ENCODE assay signal across 7 mouse cellular contexts in the genomic region with DNA sequence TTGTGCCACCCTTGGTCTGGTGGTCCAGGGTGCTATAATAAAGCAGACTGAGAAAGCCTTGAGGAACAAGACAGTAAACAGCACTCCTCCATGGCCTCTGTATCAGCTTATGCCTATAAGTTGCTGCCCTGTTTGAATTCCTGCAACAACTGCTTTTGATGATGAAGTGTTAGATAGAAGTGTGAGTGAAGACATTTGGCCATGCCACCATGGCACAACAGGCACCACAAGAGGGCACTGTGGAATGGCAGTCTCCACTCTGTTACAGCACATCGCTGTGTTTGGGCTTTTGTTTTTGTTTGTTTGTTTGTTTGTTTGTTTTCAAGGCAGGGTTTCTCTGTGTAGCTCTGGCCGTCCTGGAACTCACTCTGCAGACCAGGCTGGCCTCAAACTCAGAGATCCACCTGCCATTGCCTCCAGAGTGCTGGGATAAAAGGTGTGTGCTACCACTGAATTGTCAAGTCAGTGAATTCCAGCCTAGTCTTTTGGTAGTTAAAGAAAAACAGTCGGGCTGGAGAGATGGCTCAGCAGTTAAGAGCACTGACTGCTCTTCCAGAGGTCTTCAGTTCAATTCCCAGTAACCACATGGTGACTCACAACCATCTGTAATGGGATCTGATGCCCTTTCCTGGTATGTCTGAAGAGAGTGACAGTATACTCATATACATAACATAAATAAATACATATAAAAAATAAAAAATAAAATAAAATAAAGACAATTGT. TPM values are rescaled to one million over a fixed set of nuclear protein-coding genes. Genes with fewer than 3 reads are reported as not detected.
A peak's percentile ranks its signal among the peaks of the same experiment; 100 is the strongest.
DNase-seq lines count a peak whose midpoint lies in the region; ATAC-seq and TF ChIP-seq lines count a peak whose summit lies in the region.

No protein-coding gene starts in this region.

- TF ChIP-seq RAD21 in CH12.LX (IDR thresholded peaks at IDR 0.05; ENCODE audit: low read depth, low read length): peak; percentile 56

- H3K4me3 ChIP-seq in CH12.LX (replicated peaks in 1 of 3; ENCODE audit: low read depth in 2 of 3, low read length in 2 of 3, poor library complexity in 1 of 3): no peak overlapping the region
- no peak overlapping the region for H3K4me3 ChIP-seq in forebrain, embryonic 15.5 days

- no peak overlapping the region for H3K27ac ChIP-seq in CH12.LX (ENCODE audit: insufficient read depth, low read depth)
- H3K27ac ChIP-seq in forebrain, embryonic 15.5 days (replicated peaks): no peak overlapping the region

- DNase-seq in layer of hippocampus, postnatal 10 days (ENCODE audit: low spot score in 2 of 2): peak; percentile 63 to 67
- DNase-seq in layer of hippocampus, adult 8-10 months (ENCODE audit: low spot score in 2 of 2): no peak
- no peak for DNase-seq in CH12.LX (ENCODE audit: extremely low read depth)
- DNase-seq in adrenal gland, postnatal 10 days: peak; percentile 71
- DNase-seq in kidney, postnatal 14 days: peak; percentile 71
- DNase-seq in testis, postnatal 10 days (ENCODE audit: low spot score): peak; percentile 72

- H3K9ac ChIP-seq in CH12.LX (ENCODE audit: insufficient read depth, low read depth): no peak overlapping the region
- H3K9ac ChIP-seq in forebrain, embryonic 15.5 days (replicated peaks): no peak overlapping the region

- 48% methylated on average over 3 of the region's 3 CpGs for WGBS in forebrain, embryonic 15.5 days

- TF ChIP-seq CTCF in CH12.LX (conservative IDR thresholded peaks at IDR 0.05 in 1 of 2, IDR thresholded peaks at IDR 0.05 in 1 of 2; ENCODE audit: low read depth in 2 of 2, low read length in 2 of 2): peak in 1 of 2 experiments; percentile 68; a peak in 3 of 4 replicates

- H3K4me1 ChIP-seq in CH12.LX (ENCODE audit: control insufficient read depth in 1 of 2, insufficient read depth in 2 of 2): peaks cover 0 to 20% of the 10 kb centered on the region in 2 experiments; a peak in 2 of 4 replicates
- H3K4me1 ChIP-seq in forebrain, embryonic 15.5 days: no peaks in the 10 kb centered on the region

- TF ChIP-seq POLR2A in CH12.LX (IDR thresholded peaks at IDR 0.05; ENCODE audit: low read depth, low read length): no peak

- TF ChIP-seq EP300 in CH12.LX (IDR thresholded peaks at IDR 0.05; ENCODE audit: low read length): no peak

- peaks cover 0 to 6% of the 10 kb centered on the region in 2 experiments for H3K36me3 ChIP-seq in CH12.LX (replicated peaks in 1 of 2; ENCODE audit: control insufficient read depth in 1 of 2, insufficient read depth in 1 of 2, low read length in 1 of 2)
- H3K36me3 ChIP-seq in forebrain, embryonic 15.5 days: no peaks in the 10 kb centered on the region

- H3K4me2 ChIP-seq in CH12.LX (ENCODE audit: insufficient read depth, low read depth, poor library complexity, severe bottlenecking): no peak overlapping the region
- no peak overlapping the region for H3K4me2 ChIP-seq in forebrain, embryonic 15.5 days (replicated peaks)

- H3K9me3 ChIP-seq in CH12.LX (replicated peaks; ENCODE audit: low read length): peaks cover 2% of the 10 kb centered on the region
- no peaks in the 10 kb centered on the region for H3K9me3 ChIP-seq in forebrain, embryonic 15.5 days

- no peaks in the 10 kb centered on the region for H3K79me2 ChIP-seq in CH12.LX (replicated peaks; ENCODE audit: control insufficient read depth, extremely low read depth, insufficient read depth, poor library complexity, severe bottlenecking)

- in situ Hi-C loops in CH12.LX (cut with MboI; ENCODE audit: low pct_ligation_motif_present, low pct_unique_long_range_greater_than_20kb, low sequenced_read_pairs): loop anchor here (10.0 kb wide), 1 partner anchor 556 kb away; no protein-coding TSS in a partner anchor

- dilution Hi-C loops in CH12.LX (cut with MboI; ENCODE audit: extremely low pct_ligation_motif_present, extremely low pct_unique_long_range_greater_than_20kb, low sequenced_read_pairs): no loop called here

- H3K27me3 ChIP-seq in CH12.LX (replicated peaks): no peaks in the 10 kb centered on the region
- no peaks in the 10 kb centered on the region for H3K27me3 ChIP-seq in forebrain, embryonic 15.5 days

- ATAC-seq in forebrain, embryonic 15.5 days (replicated peaks): no peak

TF ChIP-seq in CH12.LX, 34 proteins besides CTCF, POLR2A, EP300 and RAD21:
- TF ChIP-seq TCF12 (IDR thresholded peaks at IDR 0.05; ENCODE audit: low read depth, low read length) (no peak), SMC3 (IDR thresholded peaks at IDR 0.05; ENCODE audit: low read depth, low read length) (peak; percentile 64)
TF ChIP-seq in CH12.LX: peak in this region for 1.

RNA-seq across cellular contexts. Expression of a gene that starts 13.9 kb away (rescaled TPM):
- total RNA-seq in layer of hippocampus, postnatal 10 days (2021): 10 to 100 TPM; 29.8 to 30.9 TPM
- 10 to 100 TPM; 42.7 to 63.8 (median 50.2) TPM for total RNA-seq in layer of hippocampus, adult 8-10 months (2022)
- 52.0 and 87.2 TPM in 2 replicates for total RNA-seq in CH12.LX (2012; rRNA removed)
- 138 and 141 TPM in 2 replicates for total RNA-seq in CH12.LX (2014; rRNA removed)
- 38.4 and 39.9 TPM in 2 replicates for polyA plus RNA-seq in CH12.LX (2012; ENCODE audit: insufficient read length, low read depth)
- 10 to 100 TPM; 22.1 to 25.3 TPM for total RNA-seq in adrenal gland, postnatal 10 days (2021)
- 29.9 and 34.7 TPM in 2 replicates for polyA plus RNA-seq in forebrain, embryonic 15.5 days (2015; fragmentation: Nextera tagmentation; extraction: Ambion mirVana)

Comparison
In these comparisons a context has a peak if more than half of its experiments do, and no peak if none do; other contexts are left out.
1. DNase-seq: peak in layer of hippocampus, postnatal 10 days (2 of 2), adrenal gland, postnatal 10 days (single experiment), kidney, postnatal 14 days (single experiment) and testis, postnatal 10 days (single experiment); none in layer of hippocampus, adult 8-10 months (0 of 2) and CH12.LX (single experiment).